Mouse (Mus musculus) urinary bladder, postnatal 10 days (tissue): ENCODE results near the gene Tarbp2.

ENCODE experiments used
- DNase-seq: peaks from one replicate; pipeline ENCODE4 v3.0.0; 2022; ENCODE audit warnings: low spot score

Tarbp2 gene

GRCm38 (mm10) chr15:102526111-102527002 is 8.4 kb downstream of the Tarbp2 start:
- no peak for DNase-seq

GRCm38 (mm10) chr15:102527936-102528335 is 9.9 kb downstream of the Tarbp2 start:
- no peak for DNase-seq

GRCm38 (mm10) chr15:102528396-102528795 is 10.4 kb downstream of the Tarbp2 start:
- no peak for DNase-seq

- no peak for DNase-seq
These were observed 12.6 kb downstream of the Tarbp2 start for GRCm38 (mm10) chr15:102530566-102530965.

GRCm38 (mm10) chr15:102531586-102531985 is 13.6 kb downstream of the Tarbp2 start:
- no peak for DNase-seq

- DNase-seq, result no peak
These were observed 14.3 kb downstream of the Tarbp2 start for GRCm38 (mm10) chr15:102532106-102532900.

GRCm38 (mm10) chr15:102533926-102534325 is 15.9 kb downstream of the Tarbp2 start:
- no peak for DNase-seq

- DNase-seq, result no peak
These were observed 26.8 kb downstream of the Tarbp2 start for GRCm38 (mm10) chr15:102544801-102545200.

- no peak for DNase-seq
These were observed 28.3 kb downstream of the Tarbp2 start for GRCm38 (mm10) chr15:102546246-102546645.

- no peak for DNase-seq
These were observed 28.9 kb downstream of the Tarbp2 start for GRCm38 (mm10) chr15:102546677-102547427.

- no peak for DNase-seq
These were observed 29.5 kb downstream of the Tarbp2 start for GRCm38 (mm10) chr15:102547478-102547877.

- DNase-seq, result no peak
These were observed 34.6 kb downstream of the Tarbp2 start for GRCm38 (mm10) chr15:102552599-102552998.

GRCm38 (mm10) chr15:102555581-102555980 is 37.6 kb downstream of the Tarbp2 start:
- no peak for DNase-seq

GRCm38 (mm10) chr15:102557580-102557979 is 39.6 kb downstream of the Tarbp2 start:
- no peak for DNase-seq

GRCm38 (mm10) chr15:102562491-102562890 is 44.5 kb downstream of the Tarbp2 start:
- no peak for DNase-seq

- no peak for DNase-seq
These were observed 45.1 kb downstream of the Tarbp2 start for GRCm38 (mm10) chr15:102563061-102563460.

GRCm38 (mm10) chr15:102563681-102564080 is 45.7 kb downstream of the Tarbp2 start:
- no peak for DNase-seq

GRCm38 (mm10) chr15:102567849-102568248 is 49.9 kb downstream of the Tarbp2 start:
- no peak for DNase-seq

GRCm38 (mm10) chr15:102572081-102572480 is 54.1 kb downstream of the Tarbp2 start:
- no peak for DNase-seq
